Mouse (Mus musculus): Measurements from ENCODE around the gene Cacna2d2. TPM values are rescaled to one million over a fixed set of nuclear protein-coding genes. Genes with fewer than 3 reads are reported as not detected.

The Cacna2d2 gene
- total RNA-seq, 1 experiment from 2014 or later, result 6.6 TPM

Other genes starting within 250 kb of the Cacna2d2 start
- gene Dock3, start 167.7 kb upstream of the Cacna2d2 start, total RNA-seq (2021), result 3.4 and 4.2 TPM in 2 replicates
- 34.9 and 42.8 TPM in 2 replicates for gene Mapkapk3, start 109.7 kb upstream of the Cacna2d2 start, total RNA-seq (2021)
- 20.5 and 63.5 TPM in 2 replicates for gene Cish, start 103.6 kb upstream of the Cacna2d2 start, total RNA-seq (2021)
- gene Hemk1, start 61.3 kb upstream of the Cacna2d2 start, total RNA-seq (2021), result 23.1 and 23.9 TPM in 2 replicates
- 2.3 and 2.8 TPM in 2 replicates for gene 6430571L13Rik, start 59.0 kb upstream of the Cacna2d2 start, total RNA-seq (2021)
- 36.1 and 36.9 TPM in 2 replicates for gene Tmem115, start 134.3 kb downstream of the Cacna2d2 start, total RNA-seq (2021)
- 14.0 and 17.4 TPM in 2 replicates for gene Cyb561d2, start 142.6 kb downstream of the Cacna2d2 start, total RNA-seq (2021)
- gene Nprl2, start 142.6 kb downstream of the Cacna2d2 start, total RNA-seq (2021), result 21.5 and 22.2 TPM in 2 replicates
- 0.19 and 0.38 TPM in 2 replicates for gene Zmynd10, start 147.7 kb downstream of the Cacna2d2 start, total RNA-seq (2021)
- gene Rassf1, start 151.9 kb downstream of the Cacna2d2 start, total RNA-seq (2021), result 22.9 and 26.2 TPM in 2 replicates
- gene Tusc2, start 163.6 kb downstream of the Cacna2d2 start, total RNA-seq (2021), result 32.7 and 37.9 TPM in 2 replicates
- gene Hyal2, start 168.3 kb downstream of the Cacna2d2 start, total RNA-seq (2021), result 35.0 and 38.9 TPM in 2 replicates
- gene Hyal1, start 177.3 kb downstream of the Cacna2d2 start, total RNA-seq (2021), result 9.9 and 17.6 TPM in 2 replicates
- 19.6 and 21.0 TPM in 2 replicates for gene Naa80, start 179.3 kb downstream of the Cacna2d2 start, total RNA-seq (2021)
- gene Hyal3, start 181.2 kb downstream of the Cacna2d2 start, total RNA-seq (2021), result 1.4 and 1.6 TPM in 2 replicates
- gene Ifrd2, start 188.0 kb downstream of the Cacna2d2 start, total RNA-seq (2021), result 42.1 and 43.1 TPM in 2 replicates
- gene Sema3b, start 209.6 kb downstream of the Cacna2d2 start, total RNA-seq (2021), result 8.3 and 8.7 TPM in 2 replicates
- gene Gnai2, start 235.8 kb downstream of the Cacna2d2 start, total RNA-seq (2021), result 249 and 284 TPM in 2 replicates